In the genomic region with DNA sequence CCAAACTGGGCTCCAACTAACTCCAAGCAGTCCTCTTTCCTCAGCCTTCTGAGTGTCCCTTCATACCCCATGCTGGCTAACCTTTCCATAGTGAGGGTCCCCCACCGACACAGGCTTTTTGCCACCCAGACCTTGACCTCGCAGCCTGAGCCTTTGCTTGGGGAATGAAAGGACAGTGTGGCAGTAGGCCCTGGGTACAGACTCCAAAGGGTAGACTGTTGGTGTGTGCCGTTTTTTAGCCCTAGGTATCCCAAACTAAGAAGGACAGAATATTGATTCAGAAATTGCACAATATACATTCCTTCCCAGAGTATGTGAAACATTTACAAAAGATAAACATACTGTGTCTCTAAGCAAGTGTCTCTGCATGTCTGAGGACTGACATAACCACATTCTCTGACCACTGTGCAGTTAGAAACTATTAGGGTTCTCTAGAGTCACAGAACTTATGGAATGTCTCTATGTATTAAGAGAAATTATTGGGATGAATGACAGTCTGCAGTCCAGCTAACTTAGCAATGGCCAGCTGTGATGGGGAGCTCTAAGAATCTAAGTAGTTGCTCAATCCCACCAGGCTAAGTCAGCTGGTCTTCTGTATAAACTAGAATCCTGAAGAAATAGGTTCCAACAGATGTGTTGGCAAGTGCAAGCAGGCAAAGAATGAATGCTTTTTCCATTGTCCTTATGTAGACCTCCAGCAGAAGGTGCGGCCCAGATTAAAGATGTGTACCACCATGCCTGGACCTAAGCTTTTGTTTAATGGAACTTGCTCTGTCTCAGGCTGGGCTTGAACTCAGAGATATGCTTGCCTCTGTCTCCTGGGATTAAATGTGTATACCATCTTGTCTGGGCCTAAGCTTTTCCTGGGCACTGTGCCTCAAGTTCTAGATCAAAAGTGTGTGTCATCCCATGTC, we compare ENCODE assay signal across 8 mouse cellular contexts. TPM values are rescaled to one million over a fixed set of nuclear protein-coding genes. Genes with fewer than 3 reads are reported as not detected.
DNase-seq lines count a peak whose midpoint lies in the region; ATAC-seq and TF ChIP-seq lines count a peak whose summit lies in the region.

No protein-coding gene starts in this region.

- WGBS in liver, embryonic 14.5 days (ENCODE audit: insufficient replicate concordance): 34% methylated on average over 4 of the region's 4 CpGs
- 38% methylated on average over 4 of the region's 4 CpGs for WGBS in stomach, embryonic 15.5 days

- in situ Hi-C loops in Patski (cut with MboI; ENCODE audit: low pct_unique_long_range_greater_than_20kb): no loop called here

- intact Hi-C loops in left cerebral cortex, postnatal 14 days (cut with DNase I): loop anchor here (5.0 kb wide), 1 partner anchor 176 kb away; the partner anchor contains the start of gene Nanos1

- ATAC-seq in Patski: peak; percentile 90
- peak; percentile 4; the same call in 1 of the 2 replicates for ATAC-seq in granulocyte monocyte progenitor cell, adult 5-6 weeks (replicated peaks; ENCODE audit: poor library complexity, severe bottlenecking)
- peak; percentile 24 for ATAC-seq in liver, embryonic 14.5 days (ENCODE audit: insufficient read depth)
- ATAC-seq in stomach, embryonic 15.5 days (ENCODE audit: insufficient read depth, low FRiP score, low read depth): peak; percentile 21

- peaks cover 5 to 15% of the 10 kb centered on the region in 2 experiments; a peak in 3 of 4 replicates for H3K4me1 ChIP-seq in liver, embryonic 14.5 days (replicated peaks; ENCODE audit: control insufficient read depth in 2 of 2, insufficient read depth in 2 of 2, low read length in 1 of 2)
- peaks cover 5% of the 10 kb centered on the region; the same call in 1 of the 2 replicates for H3K4me1 ChIP-seq in stomach, embryonic 15.5 days

- H3K27me3 ChIP-seq in Patski: no peaks in the 10 kb centered on the region
- no peaks in the 10 kb centered on the region for H3K27me3 ChIP-seq in liver, embryonic 14.5 days (ENCODE audit: control insufficient read depth, insufficient read depth, low read length)
- no peaks in the 10 kb centered on the region for H3K27me3 ChIP-seq in stomach, embryonic 15.5 days (replicated peaks)

- H3K36me3 ChIP-seq in liver, embryonic 14.5 days (replicated peaks; ENCODE audit: control insufficient read depth, insufficient read depth, low read depth): no peaks in the 10 kb centered on the region
- no peaks in the 10 kb centered on the region for H3K36me3 ChIP-seq in stomach, embryonic 15.5 days

- no peaks in the 10 kb centered on the region for H3K9me3 ChIP-seq in liver, embryonic 14.5 days (ENCODE audit: control insufficient read depth, low read length)
- H3K9me3 ChIP-seq in stomach, embryonic 15.5 days: no peaks in the 10 kb centered on the region

- DNase-seq in kidney, adult 9 months: peak; percentile 19
- no peak for DNase-seq in kidney, postnatal 36 days
- DNase-seq in Patski (ENCODE audit: low read depth, low spot score): peak; percentile 50
- DNase-seq in liver, embryonic 14.5 days (ENCODE audit: low read depth in 3 of 3, low spot score in 3 of 3): peak in 1 of 3 experiments; percentile 20
- no peak for DNase-seq in left cerebral cortex, postnatal 14 days (ENCODE audit: low spot score in 2 of 2)
- DNase-seq in gastrocnemius, adult 8-10 months (ENCODE audit: low spot score in 2 of 2): no peak

- POLR2A ChIA-PET in Patski (lab: Charles Lee): no interaction called here

- H3K27ac ChIP-seq in liver, embryonic 14.5 days: peak overlapping the region; percentile 88
- peak overlapping the region; percentile 86 for H3K27ac ChIP-seq in stomach, embryonic 15.5 days

- H3K4me2 ChIP-seq in liver, embryonic 14.5 days (ENCODE audit: low read depth): peak overlapping the region; percentile 92
- peak overlapping the region; percentile 65 for H3K4me2 ChIP-seq in stomach, embryonic 15.5 days

- TF ChIP-seq EP300 in liver, embryonic 14.5 days (IDR thresholded peaks at IDR 0.05; ENCODE audit: low read depth): no peak

- peak overlapping the region; percentile 69 to 86 for H3K4me3 ChIP-seq in liver, embryonic 14.5 days (ENCODE audit: insufficient read depth in 1 of 2, low read depth in 2 of 2, low read length in 2 of 2)
- H3K4me3 ChIP-seq in stomach, embryonic 15.5 days (replicated peaks): peak overlapping the region; percentile 84

- peak overlapping the region; percentile 96 for H3K9ac ChIP-seq in liver, embryonic 14.5 days (replicated peaks)
- peak overlapping the region; percentile 9; the same call in 1 of the 2 replicates for H3K9ac ChIP-seq in stomach, embryonic 15.5 days

- TF ChIP-seq CTCF in Patski (IDR thresholded peaks at IDR 0.05): no peak
- TF ChIP-seq CTCF in liver, embryonic 14.5 days (IDR thresholded peaks at IDR 0.05; ENCODE audit: low read depth): no peak

- CTCF ChIA-PET in Patski (lab: Charles Lee): interaction anchor here (1.2 to 1.9 kb wide), 8 partner anchors 11 to 145 kb away, joined by 3 to 9 read pairs (median 4); no protein-coding TSS in a partner anchor

RNA-seq across cellular contexts. Expression of gene Cacul1, which starts 0.8 kb away (rescaled TPM):
- 84.2 TPM for polyA plus RNA-seq in Patski (2021)
- total RNA-seq in granulocyte monocyte progenitor cell, adult 5-6 weeks (2014; fragmentation: Nextera tagmentation): 22.2 and 30.8 TPM in 2 replicates
- total RNA-seq in granulocyte monocyte progenitor cell, adult 5-6 weeks (2017): 34.7 and 36.2 TPM in 2 replicates
- polyA plus RNA-seq in liver, embryonic 14.5 days (2012; rRNA removed): 4.0 and 4.7 TPM in 2 replicates
- 6.7 and 9.8 TPM in 2 replicates for polyA plus RNA-seq in liver, embryonic 14.5 days (2014; fragmentation: Nextera tagmentation; extraction: Ambion mirVana)
- 23.8 and 28.3 TPM in 2 replicates for polyA plus RNA-seq in stomach, embryonic 15.5 days (2015; fragmentation: Nextera tagmentation; extraction: Ambion mirVana)
- 10 to 100 TPM; 50.2 to 51.8 TPM for total RNA-seq in left cerebral cortex, postnatal 14 days (2021)
- 10 to 100 TPM; 31.3 to 34.7 (median 32.7) TPM for total RNA-seq in gastrocnemius, adult 8-10 months (2022)

Comparison
In these comparisons a context has a peak if more than half of its experiments do, and no peak if none do; other contexts are left out.
1. DNase-seq: peak in kidney, adult 9 months (single experiment) and Patski (single experiment); none in kidney, postnatal 36 days (0 of 2), left cerebral cortex, postnatal 14 days (0 of 2) and gastrocnemius, adult 8-10 months (0 of 2).
2. ATAC-seq: peak in every context shown above with its lines; median percentile 90 in Patski; 24 in liver, embryonic 14.5 days; 21 in stomach, embryonic 15.5 days; 4 in granulocyte monocyte progenitor cell, adult 5-6 weeks.